Mouse (Mus musculus) myocyte (in vitro differentiated cells): Measurements from ENCODE around the gene Mfsd4a. TPM values are rescaled to one million over a fixed set of nuclear protein-coding genes. Genes with fewer than 3 reads are reported as not detected.

Experiments
- H3K27me3 ChIP-seq: one replicate; pipeline ENCODE4 v1.6.1; 2011; ENCODE audit not compliant: control insufficient read depth, insufficient read depth, insufficient read length
- H3K36me3 ChIP-seq: one replicate; pipeline ENCODE4 v1.6.1; 2011; ENCODE audit not compliant: control insufficient read depth, insufficient read depth
- H3K4me2 ChIP-seq: one replicate; pipeline ENCODE4 v1.6.1; 2011; ENCODE audit warnings: low read depth, control low read depth
- H3K4me3 ChIP-seq: one replicate; pipeline ENCODE4 v1.5.1; 2011; ENCODE audit warnings: mild to moderate bottlenecking, control low read depth, moderate library complexity
- H3K79me2 ChIP-seq: one replicate; pipeline ENCODE4 v1.6.1; 2011; ENCODE audit not compliant: control insufficient read depth, insufficient read depth
- H3ac ChIP-seq: one replicate; pipeline ENCODE4 v1.6.1; 2011; ENCODE audit not compliant: control insufficient read depth, insufficient read length
- CEBPB ChIP-seq: IDR thresholded peaks from 2 replicates; pipeline ENCODE4 v1.6.1; 2011; ENCODE audit warnings: mild to moderate bottlenecking, moderate library complexity; ENCODE audit not compliant: poor library complexity, insufficient read depth, severe bottlenecking
- E2F4 ChIP-seq: IDR thresholded peaks from one replicate; pipeline ENCODE4 v1.6.1; 2011; ENCODE audit warnings: mild to moderate bottlenecking, control low read depth, moderate library complexity; ENCODE audit not compliant: insufficient read depth
- MAX ChIP-seq: IDR thresholded peaks from one replicate; pipeline ENCODE4 v1.6.1; 2011; ENCODE audit warnings: low read depth, mild to moderate bottlenecking, control low read depth
- MYOD1 ChIP-seq, 3 experiments: IDR thresholded peaks; one replicate each; pipeline ENCODE4 v1.6.1; 2011; ENCODE audit warnings: control low read depth in 2 of 3, low read depth in 2 of 3, mild to moderate bottlenecking in 2 of 3, moderate library complexity in 1 of 3; ENCODE audit not compliant: insufficient read length in 2 of 3, control insufficient read depth in 1 of 3
- MYOG ChIP-seq, 3 experiments: IDR thresholded peaks; one replicate each; pipeline ENCODE4 v1.6.1; 2011; ENCODE audit warnings: control low read depth in 2 of 3, low read depth in 2 of 3, mild to moderate bottlenecking in 2 of 3; ENCODE audit not compliant: insufficient read length in 2 of 3, control insufficient read depth in 1 of 3, insufficient read depth in 1 of 3
- POLR2A ChIP-seq: IDR thresholded peaks from one replicate; pipeline ENCODE4 v1.6.1; 2011; ENCODE audit warnings: low read depth, mild to moderate bottlenecking, control low read depth, moderate library complexity; ENCODE audit not compliant: insufficient read length
- POLR2AphosphoS2 ChIP-seq: IDR thresholded peaks from one replicate; pipeline ENCODE4 v1.6.1; 2011; ENCODE audit warnings: low read depth, control low read depth; ENCODE audit not compliant: insufficient read length
- REST ChIP-seq: IDR thresholded peaks from one replicate; pipeline ENCODE4 v1.6.1; 2011; ENCODE audit warnings: mild to moderate bottlenecking, control low read depth, moderate library complexity; ENCODE audit not compliant: insufficient read depth, insufficient read length
- SRF ChIP-seq: IDR thresholded peaks from one replicate; pipeline ENCODE4 v1.6.1; 2011; ENCODE audit warnings: low read depth; ENCODE audit not compliant: control insufficient read depth, insufficient read length
- TCF12 ChIP-seq: IDR thresholded peaks from one replicate; pipeline ENCODE4 v1.6.1; 2011; ENCODE audit warnings: mild to moderate bottlenecking, control low read depth; ENCODE audit not compliant: poor library complexity, insufficient read depth, severe bottlenecking
- TCF3 ChIP-seq: IDR thresholded peaks from one replicate; pipeline ENCODE4 v1.6.1; 2011; ENCODE audit warnings: low read depth, control low read depth; ENCODE audit not compliant: insufficient read length
- USF1 ChIP-seq: IDR thresholded peaks from one replicate; pipeline ENCODE4 v1.6.1; 2011; ENCODE audit warnings: low read depth, mild to moderate bottlenecking, control low read depth, moderate library complexity
- polyA plus RNA-seq: library from polyadenylated mRNA; unstranded; fragments of >200 nt; fragmentation: generic; extraction: Trizol; gene quantifications from one replicate; pipeline ENCODE4 v1.2.1, GENCODE M21; 2012; ENCODE audit warnings: missing spikeins

Gene Mfsd4a
- polyA plus RNA-seq, 1 experiment = 9.6 TPM

- TF ChIP-seq E2F4 (no peak), POLR2AphosphoS2 (no peak), TCF3 (no peak), MYOG (IDR thresholded peaks at IDR 0.05; ENCODE audit: control insufficient read depth in 1 of 3, insufficient read depth in 1 of 3, insufficient read length in 2 of 3, low read depth in 2 of 3) (no peak), TCF12 (no peak), MYOD1 (IDR thresholded peaks at IDR 0.05; ENCODE audit: control insufficient read depth in 1 of 3, insufficient read length in 2 of 3, low read depth in 2 of 3) (no peak), REST (no peak)
- H3K4me2 ChIP-seq = no peak overlapping the region
- no peaks in the 10 kb centered on the region for H3K27me3 ChIP-seq
- H3K4me3 ChIP-seq = no peak overlapping the region
- H3ac ChIP-seq = no peak overlapping the region
- H3K36me3 ChIP-seq = no peaks in the 10 kb centered on the region
- no peaks in the 10 kb centered on the region for H3K79me2 ChIP-seq
Measured at GRCm38 (mm10) chr1:132098076-132098475, 30.2 kb upstream of the Mfsd4a start.

- H3K79me2 ChIP-seq = no peaks in the 10 kb centered on the region
- no peak overlapping the region for H3K4me3 ChIP-seq
- H3K36me3 ChIP-seq = no peaks in the 10 kb centered on the region
- H3K4me2 ChIP-seq = peak overlapping the region; percentile 5
- H3ac ChIP-seq = no peak overlapping the region
- TF ChIP-seq MAX = no peak
- TF ChIP-seq POLR2AphosphoS2 = no peak
- TF ChIP-seq USF1 = no peak
- TF ChIP-seq E2F4 = no peak
- TF ChIP-seq REST = no peak
- peak; percentile 14 to 93 (median 69) for TF ChIP-seq MYOG (IDR thresholded peaks at IDR 0.05; ENCODE audit: control insufficient read depth in 1 of 3, insufficient read depth in 1 of 3, insufficient read length in 2 of 3, low read depth in 2 of 3)
- TF ChIP-seq TCF3 = peak; percentile 60
- TF ChIP-seq CEBPB = no peak
- TF ChIP-seq SRF = no peak
- no peak for TF ChIP-seq TCF12
- no peak for TF ChIP-seq POLR2A
- TF ChIP-seq MYOD1 (IDR thresholded peaks at IDR 0.05; ENCODE audit: control insufficient read depth in 1 of 3, insufficient read length in 2 of 3, low read depth in 2 of 3) = peak in 2 of 3 experiments; percentile 91 to 97
- no peaks in the 10 kb centered on the region for H3K27me3 ChIP-seq
Measured at GRCm38 (mm10) chr1:132095356-132096004, 27.6 kb upstream of the Mfsd4a start.

GRCm38 (mm10) chr1:132093269-132093668 lies 25.4 kb upstream of the Mfsd4a start:
- Histone ChIP-seq H3K79me2 (no peaks in the 10 kb centered on the region), H3K4me3 (no peak overlapping the region), H3ac (no peak overlapping the region), H3K36me3 (no peaks in the 10 kb centered on the region), H3K27me3 (no peaks in the 10 kb centered on the region), H3K4me2 (no peak overlapping the region)
- TF ChIP-seq MYOG (IDR thresholded peaks at IDR 0.05; ENCODE audit: control insufficient read depth in 1 of 3, insufficient read depth in 1 of 3, insufficient read length in 2 of 3, low read depth in 2 of 3) (peak; percentile 66 to 97 (median 87)), MYOD1 (IDR thresholded peaks at IDR 0.05; ENCODE audit: control insufficient read depth in 1 of 3, insufficient read length in 2 of 3, low read depth in 2 of 3) (peak; percentile 48 to 96 (median 94)), TCF3 (peak; percentile 87), TCF12 (peak; percentile 62), POLR2AphosphoS2 (no peak)

- Histone ChIP-seq H3ac (no peak overlapping the region), H3K27me3 (no peaks in the 10 kb centered on the region), H3K79me2 (no peaks in the 10 kb centered on the region), H3K4me3 (no peak overlapping the region), H3K36me3 (no peaks in the 10 kb centered on the region), H3K4me2 (no peak overlapping the region)
- TF ChIP-seq CEBPB (no peak), E2F4 (no peak), POLR2AphosphoS2 (no peak), REST (no peak), TCF12 (no peak), MAX (no peak)
Measured at GRCm38 (mm10) chr1:132090266-132090665, 22.4 kb upstream of the Mfsd4a start.

- TF ChIP-seq POLR2A (no peak), MAX (no peak), CEBPB (no peak), TCF3 (no peak), USF1 (no peak), E2F4 (no peak)
- H3K79me2 ChIP-seq = no peaks in the 10 kb centered on the region
- no peak overlapping the region for H3ac ChIP-seq
- H3K27me3 ChIP-seq = no peaks in the 10 kb centered on the region
- H3K4me2 ChIP-seq = no peak overlapping the region
- H3K36me3 ChIP-seq = no peaks in the 10 kb centered on the region
- H3K4me3 ChIP-seq = no peak overlapping the region
Measured at GRCm38 (mm10) chr1:132089767-132090166, 21.9 kb upstream of the Mfsd4a start.
